Mouse (Mus musculus) stomach, postnatal 0 days (tissue): Measurements from ENCODE around the gene Trim17. TPM values are rescaled to one million over a fixed set of nuclear protein-coding genes. Genes with fewer than 3 reads are reported as not detected.

Source experiments
- ATAC-seq: fragments of 200-750 bp; cut with Nextera tagmentation; 2 replicates; pipeline ENCODE4 v1.8.0; 2017; ENCODE audit not compliant: low FRiP score, low TSS enrichment
- DNase-seq: peaks from one replicate; pipeline ENCODE4 v3.0.0-alpha.2; 2016; ENCODE audit warnings: low spot score
- H3K27ac ChIP-seq: fragments of 300-500 bp; sonication (generic); replicated peaks from 2 replicates; pipeline ENCODE4 v1.5.1; 2014; ENCODE audit warnings: mild to moderate bottlenecking, control low read depth
- H3K27me3 ChIP-seq: fragments of 300-500 bp; sonication (generic); 2 replicates; pipeline ENCODE4 v1.6.1; 2014; ENCODE audit warnings: low read length; ENCODE audit not compliant: control insufficient read depth, insufficient read depth
- H3K36me3 ChIP-seq: fragments of 300-500 bp; sonication (generic); 2 replicates; pipeline ENCODE4 v1.6.1; 2014; ENCODE audit warnings: low read length, mixed read lengths; ENCODE audit not compliant: control insufficient read depth, insufficient read depth
- H3K4me1 ChIP-seq: fragments of 300-500 bp; sonication (generic); replicated peaks from 2 replicates; pipeline ENCODE4 v1.6.1; 2014; ENCODE audit warnings: antibody characterized with exemption; ENCODE audit not compliant: control insufficient read depth, insufficient read depth
- H3K4me2 ChIP-seq: fragments of 300-500 bp; sonication (generic); replicated peaks from 2 replicates; pipeline ENCODE4 v1.6.1; 2014; ENCODE audit warnings: low read depth, mild to moderate bottlenecking, control low read depth, moderate library complexity
- H3K4me3 ChIP-seq: fragments of 300-500 bp; sonication (generic); 2 replicates; pipeline ENCODE4 v1.5.1; 2014; ENCODE audit warnings: low read depth, low read length, control low read depth
- H3K9ac ChIP-seq: fragments of 300-500 bp; sonication (generic); 2 replicates; pipeline ENCODE4 v1.6.1; 2014; ENCODE audit warnings: mild to moderate bottlenecking, low read length, control low read depth, mixed read lengths
- H3K9me3 ChIP-seq: fragments of 300-500 bp; sonication (generic); 2 replicates; pipeline ENCODE4 v1.6.1; 2016; ENCODE audit warnings: low read length; ENCODE audit not compliant: control insufficient read depth
- CTCF ChIP-seq: IDR thresholded peaks from 2 replicates; pipeline ENCODE4 v1.5.1; 2016; ENCODE audit warnings: antibody characterized with exemption, low read depth, mild to moderate bottlenecking, moderate library complexity
- EP300 ChIP-seq: optimal IDR thresholded peaks from 2 replicates; pipeline ENCODE3; 2016; ENCODE audit warnings: antibody characterized with exemption
- WGBS: fragments of 180-500 bp; shearing (Covaris S2); extraction: QIAGEN DNeasy Blood & Tissue Kit; methylation state at CpG from one replicate; pipeline ENCODE4 v1.1.7; 2014; 5-methylcytosine and 5-hydroxymethylcytosine counted together
- microRNA-seq: library from miRNA; unstranded; fragments of <30 nt; microRNA quantifications from one replicate; pipeline ENCODE4, GENCODE M21; 2016
- polyA plus RNA-seq: library from polyadenylated mRNA; unstranded; fragments of >200 nt; fragmentation: Nextera tagmentation; extraction: Ambion mirVana; gene quantifications from 2 replicates; pipeline ENCODE4 v1.2.1, GENCODE M21; 2015

The Trim17 gene
- polyA plus RNA-seq, 1 experiment from 2014 or later, result 0.08 TPM

- H3K9ac ChIP-seq, result no peak overlapping the region
- 31% methylated on average over 11 of the region's 11 CpGs for WGBS
- DNase-seq (no peak), ATAC-seq (no peak)
- TF ChIP-seq EP300 (no peak), CTCF (no peak)
- H3K4me1 ChIP-seq, result no peaks in the 10 kb centered on the region
- H3K4me2 ChIP-seq, result no peak overlapping the region
- no peak overlapping the region for H3K27ac ChIP-seq
- no peaks in the 10 kb centered on the region for H3K9me3 ChIP-seq
- no peaks in the 10 kb centered on the region for H3K36me3 ChIP-seq
- no peak overlapping the region for H3K4me3 ChIP-seq
- H3K27me3 ChIP-seq, result no peaks in the 10 kb centered on the region
These were observed 44.7 kb downstream of the Trim17 start for GRCm38 (mm10) chr11:58999158-58999557.

- no peak for ATAC-seq
- Histone ChIP-seq H3K36me3 (no peaks in the 10 kb centered on the region), H3K4me3 (no peak overlapping the region), H3K9me3 (no peaks in the 10 kb centered on the region), H3K27ac (no peak overlapping the region), H3K4me2 (no peak overlapping the region), H3K27me3 (no peaks in the 10 kb centered on the region), H3K9ac (no peak overlapping the region), H3K4me1 (no peaks in the 10 kb centered on the region)
- DNase-seq, result no peak
- WGBS, result 80% methylated on average over 6 of the region's 6 CpGs
- TF ChIP-seq EP300 (no peak), CTCF (no peak)
These were observed 45.3 kb downstream of the Trim17 start for GRCm38 (mm10) chr11:58999830-59000229.

GRCm38 (mm10) chr11:59000635-59001034, 46.1 kb downstream of the Trim17 start:
- H3K4me2 ChIP-seq, result no peak overlapping the region
- H3K27me3 ChIP-seq, result no peaks in the 10 kb centered on the region
- ATAC-seq (no peak), DNase-seq (no peak)
- no peak overlapping the region for H3K9ac ChIP-seq
- H3K9me3 ChIP-seq, result no peaks in the 10 kb centered on the region
- H3K4me3 ChIP-seq, result no peak overlapping the region
- no peaks in the 10 kb centered on the region for H3K4me1 ChIP-seq
- no peaks in the 10 kb centered on the region for H3K36me3 ChIP-seq
- 91% methylated on average over 21 of the region's 21 CpGs for WGBS
- H3K27ac ChIP-seq, result no peak overlapping the region
- no peak for TF ChIP-seq CTCF
- no peak for TF ChIP-seq EP300

- no peak overlapping the region for H3K4me2 ChIP-seq
- no peaks in the 10 kb centered on the region for H3K27me3 ChIP-seq
- H3K36me3 ChIP-seq, result no peaks in the 10 kb centered on the region
- H3K9me3 ChIP-seq, result no peaks in the 10 kb centered on the region
- no peak for DNase-seq
- no peak overlapping the region for H3K4me3 ChIP-seq
- no peaks in the 10 kb centered on the region for H3K4me1 ChIP-seq
- H3K9ac ChIP-seq, result no peak overlapping the region
- H3K27ac ChIP-seq, result no peak overlapping the region
- 67% methylated on average over 7 of the region's 7 CpGs for WGBS
- TF ChIP-seq CTCF, result no peak
- no peak for TF ChIP-seq EP300
- no peak for ATAC-seq
These were observed 48.0 kb downstream of the Trim17 start for GRCm38 (mm10) chr11:59002327-59003079.

GRCm38 (mm10) chr11:59015052-59015451, 60.6 kb downstream of the Trim17 start:
- Histone ChIP-seq H3K4me3 (no peak overlapping the region), H3K9ac (no peak overlapping the region), H3K9me3 (no peaks in the 10 kb centered on the region), H3K36me3 (no peaks in the 10 kb centered on the region), H3K27me3 (no peaks in the 10 kb centered on the region), H3K4me1 (no peaks in the 10 kb centered on the region), H3K4me2 (no peak overlapping the region), H3K27ac (no peak overlapping the region)
- ATAC-seq (peak; percentile 77), DNase-seq (peak; percentile 64)
- TF ChIP-seq EP300 (no peak), CTCF (peak; percentile 77)
- WGBS, result 31% methylated on average over 9 of the region's 9 CpGs

Small RNAs within 50 kb of the gene (microRNA-seq; reads per million reads assigned to microRNA genes)
- not detected for gene Gm44313

Other genes starting within 250 kb of the Trim17 start
- gene Olfr318, start 230.7 kb upstream of the Trim17 start, polyA plus RNA-seq, result not detected in 2 replicates
- gene Olfr317, start 215.5 kb upstream of the Trim17 start, polyA plus RNA-seq, result 0.06 TPM in 1 of 2 replicates, not detected in the other
- not detected in 2 replicates for gene Olfr316, start 202.0 kb upstream of the Trim17 start, polyA plus RNA-seq
- gene Olfr315, start 181.5 kb upstream of the Trim17 start, polyA plus RNA-seq, result not detected in 2 replicates
- gene Olfr314, start 171.7 kb upstream of the Trim17 start, polyA plus RNA-seq, result not detected in 2 replicates
- 3.1 and 3.7 TPM in 2 replicates for gene Fam183b, start 152.7 kb upstream of the Trim17 start, polyA plus RNA-seq
- not detected in 2 replicates for gene Olfr313, start 139.7 kb upstream of the Trim17 start, polyA plus RNA-seq
- 0.04 TPM in 1 of 2 replicates, not detected in the other for gene Olfr312, start 125.4 kb upstream of the Trim17 start, polyA plus RNA-seq
- 0.08 TPM in 1 of 2 replicates, not detected in the other for gene Olfr311, start 115.4 kb upstream of the Trim17 start, polyA plus RNA-seq
- 2.4 and 2.6 TPM in 2 replicates for gene Gm12258, start 107.5 kb upstream of the Trim17 start, polyA plus RNA-seq
- gene 2810021J22Rik, start 87.5 kb upstream of the Trim17 start, polyA plus RNA-seq, result 2.6 and 3.2 TPM in 2 replicates
- gene Zfp39, start 50.5 kb upstream of the Trim17 start, polyA plus RNA-seq, result 1.6 and 1.9 TPM in 2 replicates
- 0.04 TPM in 1 of 2 replicates, not detected in the other for gene Btnl10, start 36.8 kb upstream of the Trim17 start, polyA plus RNA-seq
- 136 and 140 TPM in 2 replicates for gene Rnf187, start 15.8 kb upstream of the Trim17 start, polyA plus RNA-seq
- gene Hist3h2ba, start 5.8 kb upstream of the Trim17 start, polyA plus RNA-seq, result 7.5 and 8.9 TPM in 2 replicates
- gene Hist3h2a, start within 50 bp of the Trim17 start, polyA plus RNA-seq, result 18.7 and 19.1 TPM in 2 replicates
- 9.9 and 11.0 TPM in 2 replicates for gene Trim11, start 23.4 kb downstream of the Trim17 start, polyA plus RNA-seq
- 0.24 and 0.28 TPM in 2 replicates for gene Obscn, start 181.7 kb downstream of the Trim17 start, polyA plus RNA-seq
- gene Iba57, start 209.1 kb downstream of the Trim17 start, polyA plus RNA-seq, result 5.5 and 5.9 TPM in 2 replicates
- gene Gjc2, start 228.5 kb downstream of the Trim17 start, polyA plus RNA-seq, result 2.1 and 2.4 TPM in 2 replicates
- gene Guk1, start 237.5 kb downstream of the Trim17 start, polyA plus RNA-seq, result 176 and 182 TPM in 2 replicates
- gene Mrpl55, start 247.8 kb downstream of the Trim17 start, polyA plus RNA-seq, result 90.3 and 90.9 TPM in 2 replicates